Mouse (Mus musculus): ENCODE results near the gene Ccdc85c. TPM values are rescaled to one million over a fixed set of nuclear protein-coding genes. Genes with fewer than 3 reads are reported as not detected.

Ccdc85c gene
- total RNA-seq, 2 experiments from 2014 or later: 0.04 to 0.11 TPM

- ATAC-seq (ENCODE audit: poor library complexity, severe bottlenecking): no peak
These were observed 55.2 kb downstream of the Ccdc85c start for GRCm38 (mm10) chr12:108219825-108220616.

GRCm38 (mm10) chr12:108219163-108219562 lies 56.1 kb downstream of the Ccdc85c start:
- ATAC-seq (ENCODE audit: poor library complexity, severe bottlenecking): no peak

GRCm38 (mm10) chr12:108217572-108217971 lies 57.7 kb downstream of the Ccdc85c start:
- ATAC-seq (ENCODE audit: poor library complexity, severe bottlenecking): 0 out of 2 replicates have a peak, but pooled peaks have one; percentile 30

GRCm38 (mm10) chr12:108216611-108217370 lies 58.4 kb downstream of the Ccdc85c start:
- no peak for ATAC-seq (ENCODE audit: poor library complexity, severe bottlenecking)

GRCm38 (mm10) chr12:108215090-108215489 lies 60.1 kb downstream of the Ccdc85c start:
- no peak for ATAC-seq (ENCODE audit: poor library complexity, severe bottlenecking)

GRCm38 (mm10) chr12:108213090-108214041 lies 61.9 kb downstream of the Ccdc85c start:
- no peak for ATAC-seq (ENCODE audit: poor library complexity, severe bottlenecking)

GRCm38 (mm10) chr12:108212476-108212875 lies 62.7 kb downstream of the Ccdc85c start:
- ATAC-seq (ENCODE audit: poor library complexity, severe bottlenecking): no peak

GRCm38 (mm10) chr12:108212071-108212470 lies 63.2 kb downstream of the Ccdc85c start:
- ATAC-seq (ENCODE audit: poor library complexity, severe bottlenecking): no peak

- no peak for ATAC-seq (ENCODE audit: poor library complexity, severe bottlenecking)
These were observed 64.6 kb downstream of the Ccdc85c start for GRCm38 (mm10) chr12:108210623-108211022.

GRCm38 (mm10) chr12:108208726-108209438 lies 66.3 kb downstream of the Ccdc85c start:
- peak; percentile 64 for ATAC-seq (ENCODE audit: poor library complexity, severe bottlenecking)

- no peak for ATAC-seq (ENCODE audit: poor library complexity, severe bottlenecking)
These were observed 67.0 kb downstream of the Ccdc85c start for GRCm38 (mm10) chr12:108208216-108208615.

GRCm38 (mm10) chr12:108206641-108207040 lies 68.6 kb downstream of the Ccdc85c start:
- peak; percentile 77 for ATAC-seq (ENCODE audit: poor library complexity, severe bottlenecking)

GRCm38 (mm10) chr12:108204978-108205377 lies 70.2 kb downstream of the Ccdc85c start:
- no peak for ATAC-seq (ENCODE audit: poor library complexity, severe bottlenecking)

- ATAC-seq (ENCODE audit: poor library complexity, severe bottlenecking): no peak
These were observed 71.3 kb downstream of the Ccdc85c start for GRCm38 (mm10) chr12:108203895-108204294.

- ATAC-seq (ENCODE audit: poor library complexity, severe bottlenecking): no peak
These were observed 75.1 kb downstream of the Ccdc85c start for GRCm38 (mm10) chr12:108200094-108200493.

GRCm38 (mm10) chr12:108198447-108198846 lies 76.8 kb downstream of the Ccdc85c start:
- ATAC-seq (ENCODE audit: poor library complexity, severe bottlenecking): no peak

GRCm38 (mm10) chr12:108195761-108196160 lies 79.5 kb downstream of the Ccdc85c start:
- no peak for ATAC-seq (ENCODE audit: poor library complexity, severe bottlenecking)

GRCm38 (mm10) chr12:108193878-108194277 lies 81.3 kb downstream of the Ccdc85c start:
- no peak for ATAC-seq (ENCODE audit: poor library complexity, severe bottlenecking)

- no peak for ATAC-seq (ENCODE audit: poor library complexity, severe bottlenecking)
These were observed 87.6 kb downstream of the Ccdc85c start for GRCm38 (mm10) chr12:108187541-108188091.

- no peak for ATAC-seq (ENCODE audit: poor library complexity, severe bottlenecking)
These were observed 93.5 kb downstream of the Ccdc85c start for GRCm38 (mm10) chr12:108181716-108182115.
